Mouse (Mus musculus) layer of hippocampus, adult 18-20 months (tissue): ENCODE measurements at regions not wholly inside any gene's neighbourhood (a gene's known extent, or its start where the extent isn't known, plus 50 kb on each side); places are given as distances from the start of the nearest gene placed in this dataset.
A peak's percentile ranks its signal among the peaks of the same experiment; 100 is the strongest.

Experiments used
- DNase-seq, 2 experiments: peaks; one replicate each; pipeline ENCODE4 v3.0.0; 2022; ENCODE audit warnings: low spot score in 2 of 2

DNA sequence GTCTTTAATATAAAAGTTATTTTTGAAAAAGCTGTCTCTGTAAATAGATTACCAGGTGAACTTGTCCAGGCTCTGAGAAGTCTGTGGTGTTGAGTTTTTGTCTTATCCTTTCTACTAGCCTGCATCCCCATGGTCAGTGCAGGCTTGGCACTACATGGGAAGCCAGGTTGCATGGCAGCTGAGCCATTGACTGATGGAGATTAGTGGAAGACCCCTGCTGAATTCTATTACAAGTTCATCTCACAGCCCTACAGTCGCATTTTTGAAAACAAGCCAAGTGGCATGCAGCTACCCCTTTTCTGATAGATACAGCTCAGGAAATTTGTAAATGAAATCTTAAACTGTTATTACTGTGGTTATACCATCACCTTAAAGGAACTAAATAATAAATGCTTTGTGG, 101.2 kb upstream of the Fam184a start:
- DNase-seq = no peak

DNA sequence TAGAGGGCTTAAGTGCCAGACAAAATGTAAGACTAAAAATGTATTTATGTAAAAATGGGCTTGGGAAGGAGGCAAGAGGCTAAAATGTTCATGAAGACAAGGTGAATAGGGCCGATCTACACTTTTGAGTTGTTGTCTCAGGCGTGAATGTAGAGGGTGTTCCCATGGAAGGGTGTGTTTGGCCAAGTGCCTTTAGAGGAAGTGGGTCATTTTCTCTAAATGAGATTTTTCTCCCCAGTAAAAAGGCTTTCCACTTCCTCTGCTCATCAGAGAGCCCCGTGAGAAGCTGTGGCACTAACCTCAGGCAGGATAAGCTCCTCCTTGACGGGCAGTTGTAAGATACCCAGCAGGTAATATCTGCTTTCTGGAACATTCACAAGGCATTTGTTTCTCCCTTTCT, 99.6 kb upstream of the Fam184a start:
- DNase-seq = no peak

DNA sequence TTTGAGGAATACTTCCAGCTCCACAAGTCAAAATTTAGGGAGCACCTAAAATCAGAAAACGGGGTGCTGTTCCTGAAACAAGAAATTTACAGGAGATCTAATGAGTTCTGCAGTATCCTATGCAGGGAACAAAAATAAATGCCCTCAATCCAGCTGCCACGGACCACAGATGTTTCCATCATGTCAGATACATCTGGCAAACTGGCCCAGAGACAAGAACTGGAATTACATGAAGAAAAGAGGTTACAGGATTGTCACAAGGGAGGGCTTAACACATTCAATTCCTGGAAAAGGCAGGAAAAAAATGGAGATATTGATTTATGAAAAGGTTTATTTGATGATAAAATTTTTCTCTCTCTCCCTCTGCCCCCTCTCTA, 62.3 kb upstream of the Fam184a start:
- no peak for DNase-seq

DNA sequence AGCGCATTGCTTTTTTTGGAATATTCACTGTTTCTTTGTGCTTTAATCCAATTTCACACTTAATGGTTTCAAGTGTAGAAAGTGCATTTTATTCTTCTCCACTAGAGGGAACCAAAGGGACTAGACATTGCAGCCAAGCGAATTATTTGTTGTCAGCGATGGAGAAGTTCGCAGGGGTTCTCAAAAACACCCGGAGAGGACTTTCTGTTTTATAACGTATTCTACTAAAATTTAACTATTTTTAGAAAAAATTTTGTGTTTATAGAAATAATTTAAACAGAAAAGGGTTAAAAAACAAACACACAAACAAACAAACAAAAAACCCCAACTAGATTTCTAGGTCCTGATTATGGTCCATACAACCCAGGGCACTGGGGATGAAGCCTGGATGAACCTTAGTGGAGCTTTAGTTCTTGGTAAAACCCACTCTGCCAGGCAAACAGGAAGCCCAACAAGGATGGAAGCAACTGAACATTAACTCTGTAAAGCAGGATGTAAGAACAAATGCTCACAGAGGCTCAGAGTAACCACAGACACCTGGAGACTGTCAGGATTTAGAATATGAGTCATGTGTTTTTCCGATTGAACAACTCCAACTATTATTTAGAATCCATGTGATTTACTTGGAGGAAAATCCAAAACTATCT, 61.8 kb upstream of the Fam184a start:
- peak in 1 of 2 experiments; percentile 58 for DNase-seq

DNA sequence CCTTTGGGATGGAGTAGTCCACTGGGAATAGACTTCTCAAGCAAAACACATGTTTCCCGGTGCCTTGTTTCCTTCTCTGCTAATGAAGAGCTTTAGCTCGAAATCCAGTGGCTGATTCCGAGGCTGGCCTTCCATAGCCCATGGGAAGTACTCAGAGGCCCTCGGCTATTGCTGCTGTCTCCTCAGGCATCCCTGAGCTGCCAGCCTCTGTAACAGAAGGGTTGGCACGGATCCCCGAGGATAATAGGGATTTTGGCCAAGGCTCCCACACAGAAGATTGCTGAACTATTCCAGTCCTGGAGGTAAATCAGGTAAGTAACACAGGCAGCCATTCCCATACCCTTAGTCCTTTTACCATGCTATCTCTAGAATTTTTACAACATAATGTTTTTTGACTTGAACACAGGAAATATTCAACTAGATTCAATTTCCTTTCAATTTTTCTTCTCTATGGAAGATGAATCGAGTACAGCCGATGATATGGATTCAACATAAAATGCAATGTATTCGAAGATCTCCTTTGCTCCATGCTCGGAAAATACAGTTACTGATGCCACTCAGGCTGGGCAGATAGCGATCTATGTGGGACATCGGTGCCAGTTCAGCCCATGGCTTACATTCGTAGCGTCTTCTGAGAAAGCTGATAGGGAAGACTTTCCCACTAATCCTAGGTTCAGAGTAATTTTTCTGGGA, 61.1 kb upstream of the Fam184a start:
- DNase-seq = no peak

DNA sequence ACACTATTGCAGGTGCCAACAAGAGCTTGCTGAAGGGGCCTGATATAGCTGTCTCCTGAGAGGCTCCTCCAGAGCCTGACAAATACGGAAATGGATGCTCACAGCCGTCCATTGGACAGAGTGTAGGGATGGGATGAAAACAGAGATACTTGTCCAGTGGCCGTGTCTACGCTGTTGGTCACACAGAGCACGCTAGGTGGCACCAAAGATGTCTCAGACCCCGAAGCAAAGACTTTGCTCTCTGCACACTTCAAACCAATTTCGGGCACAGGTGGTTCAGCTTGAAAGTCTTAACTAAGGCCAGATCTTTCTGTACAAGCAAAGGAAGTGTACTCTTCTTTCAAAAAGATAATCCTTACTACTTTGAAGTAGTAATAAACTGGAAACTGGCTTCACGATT, 55.8 kb upstream of the Fam184a start:
- DNase-seq = no peak

DNA sequence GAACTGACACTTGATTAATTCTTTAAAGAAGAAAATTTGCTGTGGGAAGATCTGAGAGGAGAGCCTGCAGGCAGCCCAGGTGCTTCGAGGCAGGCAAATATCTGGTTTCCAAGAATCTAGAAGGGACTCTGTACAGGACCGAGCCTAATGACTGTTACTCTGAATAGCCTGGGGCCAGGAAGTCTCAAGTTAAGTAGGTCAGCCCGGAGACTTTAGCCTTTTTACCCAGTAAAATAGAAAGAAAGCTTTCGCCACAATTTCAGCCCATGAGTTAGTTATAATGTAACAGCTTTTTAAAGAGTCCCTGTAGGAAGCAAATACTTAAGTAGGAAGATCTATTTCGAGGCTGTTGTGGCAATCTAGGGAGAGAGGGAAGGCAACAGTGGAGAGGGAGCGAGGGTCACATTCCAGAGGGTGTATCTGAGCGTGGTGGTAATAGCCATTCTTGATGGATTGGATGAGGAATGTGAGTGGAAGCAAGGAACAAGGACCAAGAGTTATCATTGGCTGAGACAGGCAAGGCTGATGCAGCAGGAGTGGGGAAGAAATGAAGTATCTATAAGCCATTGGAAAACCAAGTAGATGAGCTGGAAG, 50.2 kb upstream of the Fam184a start:
- DNase-seq = no peak
